Mouse (Mus musculus) small intestine, adult 2 months (tissue): Measurements from ENCODE around the gene Ap1b1. TPM values are rescaled to one million over a fixed set of nuclear protein-coding genes. Genes with fewer than 3 reads are reported as not detected.

ENCODE experiments used
- H3K27ac ChIP-seq: fragments of 200-500 bp; 2 replicates; pipeline ENCODE4 v1.5.1; 2012; ENCODE audit warnings: low read depth, low read length, control low read depth, inconsistent platforms; ENCODE audit not compliant: insufficient read depth
- H3K27me3 ChIP-seq: fragments of 200-500 bp; 2 replicates; pipeline ENCODE4 v1.6.1; 2012; ENCODE audit warnings: mild to moderate bottlenecking, moderate library complexity, low read length, inconsistent platforms; ENCODE audit not compliant: control insufficient read depth, insufficient read depth
- H3K36me3 ChIP-seq: fragments of 200-500 bp; 2 replicates; pipeline ENCODE4 v1.6.1; 2012; ENCODE audit warnings: mild to moderate bottlenecking, low read length, control low read depth, inconsistent platforms; ENCODE audit not compliant: control insufficient read depth, insufficient read depth
- H3K4me1 ChIP-seq: fragments of 200-500 bp; 2 replicates; pipeline ENCODE4 v1.6.1; 2012; ENCODE audit warnings: low read length, inconsistent platforms, mixed read lengths; ENCODE audit not compliant: control insufficient read depth, insufficient read depth, insufficient read length
- H3K4me3 ChIP-seq: fragments of 200-500 bp; 2 replicates; pipeline ENCODE4 v1.5.1; 2012; ENCODE audit warnings: low read depth, mild to moderate bottlenecking, control low read depth, inconsistent platforms, low read length, moderate library complexity
- CTCF ChIP-seq: fragments of 200-500 bp; IDR thresholded peaks from 2 replicates; pipeline ENCODE4 v1.5.1; 2012; ENCODE audit warnings: low read depth, mild to moderate bottlenecking, control low read depth, inconsistent platforms, low read length, moderate library complexity, mixed read lengths; ENCODE audit not compliant: insufficient replicate concordance, insufficient read length; ENCODE audit errors: extremely low read depth
- POLR2A ChIP-seq: fragments of 200-500 bp; IDR thresholded peaks from 2 replicates; pipeline ENCODE4 v1.6.1; 2012; ENCODE audit warnings: low read depth, mild to moderate bottlenecking, control low read depth, inconsistent platforms, low read length, moderate library complexity
- WGBS: fragments of 180-500 bp; shearing (Covaris S2); methylation state at CpG from one replicate; pipeline ENCODE4 v1.1.7; 2018; 5-methylcytosine and 5-hydroxymethylcytosine counted together
- polyA plus RNA-seq: library from polyadenylated mRNA; depleted of rRNA; stranded (reverse); fragments of >200 nt; gene quantifications from 2 replicates; pipeline ENCODE4 v1.2.3, GENCODE M21; 2012

Ap1b1 gene
- polyA plus RNA-seq, 1 experiment, result 96.1 TPM

GRCm38 (mm10) chr11:4972967-4973870, 13.4 kb upstream of the Ap1b1 start:
- H3K27ac ChIP-seq, result no peak overlapping the region
- no peaks in the 10 kb centered on the region for H3K4me1 ChIP-seq
- H3K4me3 ChIP-seq, result no peak overlapping the region
- no peaks in the 10 kb centered on the region for H3K27me3 ChIP-seq
- H3K36me3 ChIP-seq, result no peaks in the 10 kb centered on the region
- TF ChIP-seq POLR2A (no peak), CTCF (peak; percentile 55; the same call in 1 of the 2 replicates)
- 54% methylated on average over 13 of the region's 13 CpGs for WGBS

- H3K27me3 ChIP-seq, result no peaks in the 10 kb centered on the region
- no peaks in the 10 kb centered on the region for H3K36me3 ChIP-seq
- 72% methylated on average over 2 of the region's 2 CpGs for WGBS
- H3K4me3 ChIP-seq, result no peak overlapping the region
- no peaks in the 10 kb centered on the region for H3K4me1 ChIP-seq
- no peak overlapping the region for H3K27ac ChIP-seq
- TF ChIP-seq POLR2A (no peak), CTCF (no peak)
Measured at GRCm38 (mm10) chr11:4973871-4974256, 12.8 kb upstream of the Ap1b1 start.

GRCm38 (mm10) chr11:4974376-4975122, 12.1 kb upstream of the Ap1b1 start:
- TF ChIP-seq CTCF (no peak), POLR2A (no peak)
- Histone ChIP-seq H3K4me3 (no peak overlapping the region), H3K27me3 (no peaks in the 10 kb centered on the region), H3K27ac (no peak overlapping the region), H3K36me3 (no peaks in the 10 kb centered on the region), H3K4me1 (no peaks in the 10 kb centered on the region)
- WGBS, result 71% methylated on average over 11 of the region's 11 CpGs

- H3K36me3 ChIP-seq, result no peaks in the 10 kb centered on the region
- H3K27ac ChIP-seq, result no peak overlapping the region
- no peaks in the 10 kb centered on the region for H3K4me1 ChIP-seq
- H3K27me3 ChIP-seq, result no peaks in the 10 kb centered on the region
- peak; percentile 81; the same call in 1 of the 2 replicates for TF ChIP-seq CTCF
- TF ChIP-seq POLR2A, result no peak
- no peak overlapping the region for H3K4me3 ChIP-seq
- WGBS, result 10% methylated on average over 14 of the region's 14 CpGs
Measured at GRCm38 (mm10) chr11:4975623-4976022, 11.0 kb upstream of the Ap1b1 start.

- H3K27ac ChIP-seq, result no peak overlapping the region
- no peaks in the 10 kb centered on the region for H3K27me3 ChIP-seq
- no peaks in the 10 kb centered on the region for H3K36me3 ChIP-seq
- 67% methylated on average over 3 of the region's 3 CpGs for WGBS
- H3K4me3 ChIP-seq, result no peak overlapping the region
- TF ChIP-seq POLR2A (no peak), CTCF (no peak)
- H3K4me1 ChIP-seq, result peaks cover 4% of the 10 kb centered on the region; the same call in 1 of the 2 replicates
Measured at GRCm38 (mm10) chr11:4983010-4983409, 3.6 kb upstream of the Ap1b1 start.

- TF ChIP-seq POLR2A (no peak), CTCF (no peak)
- Histone ChIP-seq H3K36me3 (no peaks in the 10 kb centered on the region), H3K27ac (no peak overlapping the region), H3K4me3 (no peak overlapping the region), H3K4me1 (peaks cover 4% of the 10 kb centered on the region; the same call in 1 of the 2 replicates), H3K27me3 (no peaks in the 10 kb centered on the region)
- WGBS, result 82% methylated on average over 2 of the region's 2 CpGs
Measured at GRCm38 (mm10) chr11:4983538-4983937, 3.1 kb upstream of the Ap1b1 start.

GRCm38 (mm10) chr11:4984249-4984648, 2.4 kb upstream of the Ap1b1 start:
- no peak overlapping the region for H3K27ac ChIP-seq
- H3K4me1 ChIP-seq, result peaks cover 10% of the 10 kb centered on the region; the same call in 1 of the 2 replicates
- H3K36me3 ChIP-seq, result peaks cover 2% of the 10 kb centered on the region; the same call in 1 of the 2 replicates
- 3% methylated on average over 5 of the region's 5 CpGs for WGBS
- H3K27me3 ChIP-seq, result no peaks in the 10 kb centered on the region
- H3K4me3 ChIP-seq, result no peak overlapping the region
- TF ChIP-seq CTCF (no peak), POLR2A (no peak)
